In the genomic region with DNA sequence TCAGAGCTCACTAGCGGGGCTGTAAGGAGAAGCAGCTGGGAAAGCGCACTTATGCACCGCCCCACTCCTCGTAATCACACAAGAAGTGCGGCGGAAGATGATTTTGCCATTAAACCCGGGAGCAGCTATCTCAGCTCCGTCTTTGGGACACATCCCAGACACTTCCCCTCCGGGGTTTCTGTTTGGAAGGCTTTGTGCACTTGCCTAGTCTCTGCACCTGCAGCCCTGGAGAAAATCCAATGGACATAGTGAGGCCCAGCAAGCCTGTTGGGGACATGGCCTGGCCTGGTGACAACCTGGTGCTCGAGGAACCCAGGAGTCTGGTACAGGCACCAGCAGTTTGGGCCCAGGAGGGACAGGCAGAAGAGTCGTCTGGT, we compare ENCODE assay signal across 8 mouse cellular contexts. TPM values are rescaled to one million over a fixed set of nuclear protein-coding genes. Genes with fewer than 3 reads are reported as not detected.
DNase-seq lines count a peak whose midpoint lies in the region; ATAC-seq and TF ChIP-seq lines count a peak whose summit lies in the region.

No protein-coding gene starts in this region.

- H3K36me3 ChIP-seq in hindbrain, embryonic 15.5 days = peaks cover 13% of the 10 kb centered on the region
- peaks cover 18% of the 10 kb centered on the region for H3K36me3 ChIP-seq in midbrain, embryonic 14.5 days (ENCODE audit: control insufficient read depth, insufficient read depth, low read length)

- no peak for TF ChIP-seq CTCF in embryonic fibroblast, embryonic 13.5 days (IDR thresholded peaks at IDR 0.05; ENCODE audit: borderline replicate concordance, insufficient read depth, low read length)

- no peak overlapping the region for H3K27ac ChIP-seq in embryonic fibroblast, embryonic 13.5 days (ENCODE audit: insufficient read depth, low read length)
- H3K27ac ChIP-seq in hindbrain, embryonic 15.5 days (replicated peaks) = peak overlapping the region; percentile 84
- peak overlapping the region; percentile 85 for H3K27ac ChIP-seq in midbrain, embryonic 14.5 days (replicated peaks; ENCODE audit: low read depth, low read length)

- H3K27me3 ChIP-seq in hindbrain, embryonic 15.5 days = no peaks in the 10 kb centered on the region
- no peaks in the 10 kb centered on the region for H3K27me3 ChIP-seq in midbrain, embryonic 14.5 days (ENCODE audit: control insufficient read depth, insufficient read depth, low read length)

- H3K4me1 ChIP-seq in embryonic fibroblast, embryonic 13.5 days (ENCODE audit: control insufficient read depth, insufficient read depth, low read length) = no peaks in the 10 kb centered on the region
- peaks cover 26% of the 10 kb centered on the region for H3K4me1 ChIP-seq in hindbrain, embryonic 15.5 days (replicated peaks)
- peaks cover 21% of the 10 kb centered on the region for H3K4me1 ChIP-seq in midbrain, embryonic 14.5 days (ENCODE audit: control insufficient read depth, insufficient read depth, low read length)

- H3K9me3 ChIP-seq in hindbrain, embryonic 15.5 days = no peaks in the 10 kb centered on the region
- H3K9me3 ChIP-seq in midbrain, embryonic 14.5 days (ENCODE audit: control insufficient read depth, low read length) = no peaks in the 10 kb centered on the region

- peak; percentile 58 for ATAC-seq in frontal cortex, adult (ENCODE audit: low TSS enrichment)
- ATAC-seq in hindbrain, embryonic 15.5 days (ENCODE audit: low FRiP score, low read depth) = no peak
- ATAC-seq in midbrain, embryonic 14.5 days (ENCODE audit: low FRiP score, low TSS enrichment) = no peak; the same call in 1 of the 2 replicates

- TF ChIP-seq POLR2A in embryonic fibroblast, embryonic 13.5 days (IDR thresholded peaks at IDR 0.05; ENCODE audit: low read depth, low read length) = no peak

- H3K4me2 ChIP-seq in hindbrain, embryonic 15.5 days = peak overlapping the region; percentile 76
- peak overlapping the region; percentile 81 for H3K4me2 ChIP-seq in midbrain, embryonic 14.5 days (ENCODE audit: low read length)

- no peak for DNase-seq in frontal cortex, postnatal 36 days (ENCODE audit: low spot score in 2 of 2)
- DNase-seq in 416B (ENCODE audit: low read depth) = peak; percentile 2
- no peak for DNase-seq in midbrain, embryonic 14.5 days
- no peak for DNase-seq in right cerebral cortex, postnatal 14 days
- no peak for DNase-seq in spleen, adult 12 weeks (ENCODE audit: low spot score)

- 6% methylated on average over 11 of the region's 11 CpGs for WGBS in hindbrain, embryonic 15.5 days
- 6% methylated on average over 11 of the region's 11 CpGs for WGBS in midbrain, embryonic 14.5 days

- peak overlapping the region; percentile 46 for H3K9ac ChIP-seq in hindbrain, embryonic 15.5 days
- peak overlapping the region; percentile 32 for H3K9ac ChIP-seq in midbrain, embryonic 14.5 days (replicated peaks; ENCODE audit: low read length)

- H3K4me3 ChIP-seq in embryonic fibroblast, embryonic 13.5 days (ENCODE audit: insufficient read depth, low read length) = peak overlapping the region; percentile 55
- H3K4me3 ChIP-seq in hindbrain, embryonic 15.5 days = peak overlapping the region; percentile 71
- H3K4me3 ChIP-seq in midbrain, embryonic 14.5 days (replicated peaks; ENCODE audit: low read depth, low read length) = peak overlapping the region; percentile 77

RNA-seq across cellular contexts. Expression of gene Lrpap1, which starts 0.3 kb away (rescaled TPM):
- 50.3 and 62.3 TPM in 2 replicates for polyA plus RNA-seq in embryonic fibroblast, embryonic 13.5 days (2011; ENCODE audit: insufficient read length, low read depth, missing spikeins)
- polyA plus RNA-seq in hindbrain, embryonic 15.5 days (2015; fragmentation: Nextera tagmentation; extraction: Ambion mirVana) = 145 and 146 TPM in 2 replicates
- 132 and 136 TPM in 2 replicates for polyA plus RNA-seq in midbrain, embryonic 14.5 days (2014; fragmentation: Nextera tagmentation; extraction: Ambion mirVana)

RNA-seq across cellular contexts. Expression of gene Dok7, which starts 49.3 kb away (rescaled TPM):
- polyA plus RNA-seq in embryonic fibroblast, embryonic 13.5 days (2011; ENCODE audit: insufficient read length, low read depth, missing spikeins) = not detected in 2 replicates
- polyA plus RNA-seq in hindbrain, embryonic 15.5 days (2015; fragmentation: Nextera tagmentation; extraction: Ambion mirVana) = 8.7 and 11.6 TPM in 2 replicates
- 3.6 and 6.2 TPM in 2 replicates for polyA plus RNA-seq in midbrain, embryonic 14.5 days (2014; fragmentation: Nextera tagmentation; extraction: Ambion mirVana)
